Comparison of ENCODE assay signal across 8 mouse cellular contexts in genomic region chr10:23797606-23798005, GRCm38 (mm10). TPM values are rescaled to one million over a fixed set of nuclear protein-coding genes. Genes with fewer than 3 reads are reported as not detected.
DNase-seq lines count a peak whose midpoint lies in the region; ATAC-seq and TF ChIP-seq lines count a peak whose summit lies in the region.

No protein-coding gene starts in this region.

- WGBS in forebrain, embryonic 13.5 days: 11% methylated on average over 3 of the region's 3 CpGs
- WGBS in limb, embryonic 15.5 days: 14% methylated on average over 3 of the region's 3 CpGs
- WGBS in stomach, embryonic 14.5 days: 8% methylated on average over 3 of the region's 3 CpGs

- no peaks in the 10 kb centered on the region for H3K9me3 ChIP-seq in forebrain, embryonic 13.5 days (replicated peaks)
- no peaks in the 10 kb centered on the region for H3K9me3 ChIP-seq in limb, embryonic 15.5 days
- H3K9me3 ChIP-seq in stomach, embryonic 14.5 days (ENCODE audit: control insufficient read depth, low read depth, low read length): no peaks in the 10 kb centered on the region

- peaks cover 19% of the 10 kb centered on the region for H3K36me3 ChIP-seq in forebrain, embryonic 13.5 days (ENCODE audit: poor library complexity, severe bottlenecking)
- peaks cover 21% of the 10 kb centered on the region for H3K36me3 ChIP-seq in limb, embryonic 15.5 days
- no peaks in the 10 kb centered on the region for H3K36me3 ChIP-seq in stomach, embryonic 14.5 days (ENCODE audit: control insufficient read depth, insufficient read depth, low read length)

- peak overlapping the region; percentile 86 for H3K9ac ChIP-seq in forebrain, embryonic 13.5 days
- no peak overlapping the region for H3K9ac ChIP-seq in limb, embryonic 15.5 days
- no peak overlapping the region for H3K9ac ChIP-seq in stomach, embryonic 14.5 days (replicated peaks; ENCODE audit: low read depth, low read length)

- H3K4me3 ChIP-seq in layer of hippocampus, adult 2 months: peak overlapping the region; percentile 23; the same call in 1 of the 2 replicates
- H3K4me3 ChIP-seq in forebrain, embryonic 13.5 days: peak overlapping the region; percentile 66
- peak overlapping the region; percentile 71 for H3K4me3 ChIP-seq in limb, embryonic 15.5 days
- H3K4me3 ChIP-seq in stomach, embryonic 14.5 days (ENCODE audit: low read depth, low read length): peak overlapping the region; percentile 72

- H3K27me3 ChIP-seq in forebrain, embryonic 13.5 days: no peaks in the 10 kb centered on the region
- no peaks in the 10 kb centered on the region for H3K27me3 ChIP-seq in limb, embryonic 15.5 days
- no peaks in the 10 kb centered on the region for H3K27me3 ChIP-seq in stomach, embryonic 14.5 days (ENCODE audit: control insufficient read depth, insufficient read depth, low read length)

- H3K4me1 ChIP-seq in forebrain, embryonic 13.5 days: peaks cover 13% of the 10 kb centered on the region
- H3K4me1 ChIP-seq in limb, embryonic 15.5 days: peaks cover 3% of the 10 kb centered on the region; the same call in 1 of the 2 replicates
- peaks cover 3% of the 10 kb centered on the region; the same call in 1 of the 2 replicates for H3K4me1 ChIP-seq in stomach, embryonic 14.5 days (ENCODE audit: control insufficient read depth, insufficient read depth, low read length)

- no peak for TF ChIP-seq CTCF in layer of hippocampus, adult 2 months (conservative IDR thresholded peaks at IDR 0.05)

- no peak overlapping the region for H3K27ac ChIP-seq in layer of hippocampus, adult 2 months
- H3K27ac ChIP-seq in forebrain, embryonic 13.5 days: no peak overlapping the region
- no peak overlapping the region for H3K27ac ChIP-seq in limb, embryonic 15.5 days
- H3K27ac ChIP-seq in stomach, embryonic 14.5 days (ENCODE audit: low read length): no peak overlapping the region

- ATAC-seq in forebrain, embryonic 13.5 days: peak; percentile 41; the same call in 1 of the 2 replicates
- no peak for ATAC-seq in limb, embryonic 15.5 days (ENCODE audit: insufficient number of reproducible peaks, low FRiP score, low TSS enrichment, low read depth)
- ATAC-seq in stomach, embryonic 14.5 days (ENCODE audit: insufficient number of reproducible peaks, insufficient read depth, low FRiP score, low read depth): no peak

- peak overlapping the region; percentile 74 for H3K4me2 ChIP-seq in forebrain, embryonic 13.5 days
- H3K4me2 ChIP-seq in limb, embryonic 15.5 days: peak overlapping the region; percentile 66; the same call in 1 of the 2 replicates
- peak overlapping the region; percentile 67 for H3K4me2 ChIP-seq in stomach, embryonic 14.5 days (replicated peaks; ENCODE audit: low read depth, low read length)

- DNase-seq in layer of hippocampus, adult 2 months (ENCODE audit: low spot score in 2 of 2): no peak
- no peak for DNase-seq in layer of hippocampus, adult 18-20 months (ENCODE audit: low spot score in 2 of 2)
- DNase-seq in layer of hippocampus, adult 9-10 months (ENCODE audit: low spot score): no peak
- no peak for DNase-seq in adrenal gland, adult (ENCODE audit: inconsistent age in 2 of 2, low spot score in 1 of 2)
- no peak for DNase-seq in right cerebral cortex, postnatal 25 days

RNA-seq across cellular contexts. Expression of gene Slc18b1, which starts 0.8 kb away (rescaled TPM):
- 10 to 100 TPM; 28.1 to 31.2 TPM for total RNA-seq in layer of hippocampus, adult 2 months (2021)
- 10 to 100 TPM; 26.7 to 28.6 TPM for total RNA-seq in layer of hippocampus, adult 18-20 months (2021)
- polyA plus RNA-seq in forebrain, embryonic 13.5 days (2015; fragmentation: Nextera tagmentation; extraction: Ambion mirVana): 15.9 and 16.7 TPM in 2 replicates
- 14.2 and 16.0 TPM in 2 replicates for polyA plus RNA-seq in limb, embryonic 15.5 days (2015; fragmentation: Nextera tagmentation; extraction: Ambion mirVana)
- 17.3 and 23.7 TPM in 2 replicates for polyA plus RNA-seq in stomach, embryonic 14.5 days (2014; fragmentation: Nextera tagmentation; extraction: Ambion mirVana)

RNA-seq across cellular contexts. Expression of gene Rps12, which starts 10.5 kb away (rescaled TPM):
- 100 to 1,000 TPM; 201 to 281 TPM for total RNA-seq in layer of hippocampus, adult 2 months (2021)
- 100 to 1,000 TPM; 261 to 307 TPM for total RNA-seq in layer of hippocampus, adult 18-20 months (2021)
- 142 and 148 TPM in 2 replicates for polyA plus RNA-seq in forebrain, embryonic 13.5 days (2015; fragmentation: Nextera tagmentation; extraction: Ambion mirVana)
- 171 and 214 TPM in 2 replicates for polyA plus RNA-seq in limb, embryonic 15.5 days (2015; fragmentation: Nextera tagmentation; extraction: Ambion mirVana)
- polyA plus RNA-seq in stomach, embryonic 14.5 days (2014; fragmentation: Nextera tagmentation; extraction: Ambion mirVana): 247 and 248 TPM in 2 replicates

RNA-seq across cellular contexts. Expression of gene Vnn3, which starts 53.7 kb away (rescaled TPM):
- total RNA-seq in layer of hippocampus, adult 2 months (2021): under 1 TPM in 1 of 2 experiments, not detected in 1; 0.26 TPM
- under 1 TPM in 1 of 2 experiments, not detected in 1; 0.23 TPM for total RNA-seq in layer of hippocampus, adult 18-20 months (2021)
- polyA plus RNA-seq in forebrain, embryonic 13.5 days (2015; fragmentation: Nextera tagmentation; extraction: Ambion mirVana): not detected in 2 replicates
- 0.15 TPM in 1 of 2 replicates, not detected in the other for polyA plus RNA-seq in limb, embryonic 15.5 days (2015; fragmentation: Nextera tagmentation; extraction: Ambion mirVana)
- 0.27 TPM in 1 of 2 replicates, not detected in the other for polyA plus RNA-seq in stomach, embryonic 14.5 days (2014; fragmentation: Nextera tagmentation; extraction: Ambion mirVana)
